Mouse (Mus musculus) WW6 (cell line): ENCODE results near the gene Ercc1.
A peak's percentile ranks its signal among the peaks of the same experiment; 100 is the strongest.

ENCODE experiments used
- DNase-seq: peaks from one replicate; pipeline ENCODE4 v3.0.0-alpha.2; 2013; ENCODE audit warnings: low read depth, low spot score

Gene Ercc1

DNA sequence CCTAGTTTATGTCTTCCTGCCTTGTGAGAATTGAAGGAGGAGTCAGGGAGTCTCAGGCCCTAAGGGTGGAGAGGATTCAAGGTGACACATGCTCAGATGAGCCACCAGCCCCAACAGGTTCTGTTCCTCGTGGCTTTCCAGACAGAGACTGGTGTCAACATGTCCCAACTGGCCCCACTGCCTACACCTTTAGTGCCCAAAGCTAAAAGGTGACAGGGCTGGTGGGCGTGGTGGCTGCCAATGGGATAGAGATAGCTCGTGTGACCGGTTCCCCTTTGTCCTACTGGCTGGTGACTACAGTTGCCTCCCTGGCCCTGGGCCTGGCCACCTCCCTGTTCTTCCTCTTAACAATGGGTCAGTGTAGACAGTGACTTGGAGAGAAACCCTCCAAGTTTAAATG lies 20.8 kb downstream of the Ercc1 start:
- DNase-seq, result no peak

DNA sequence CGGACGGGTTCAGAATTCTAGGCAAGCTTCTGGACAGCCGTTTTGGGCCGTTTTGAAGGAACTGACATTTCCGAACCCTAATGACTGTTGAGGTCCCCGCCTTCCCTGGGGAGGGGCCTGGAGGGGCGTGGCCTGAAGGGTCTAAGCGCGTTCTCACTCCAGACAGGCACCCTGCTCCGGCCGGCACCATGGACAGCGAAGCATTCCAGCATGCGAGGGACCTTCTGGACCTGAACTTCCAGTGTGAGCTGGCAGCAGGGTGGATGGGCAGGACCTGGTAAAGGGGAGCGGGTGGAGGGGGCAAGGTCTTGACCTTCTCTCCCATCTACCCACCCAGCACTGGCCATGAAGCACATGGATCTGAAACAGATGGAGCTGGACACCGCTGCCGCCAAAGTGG lies 23.8 kb downstream of the Ercc1 start:
- DNase-seq, result no peak

DNA sequence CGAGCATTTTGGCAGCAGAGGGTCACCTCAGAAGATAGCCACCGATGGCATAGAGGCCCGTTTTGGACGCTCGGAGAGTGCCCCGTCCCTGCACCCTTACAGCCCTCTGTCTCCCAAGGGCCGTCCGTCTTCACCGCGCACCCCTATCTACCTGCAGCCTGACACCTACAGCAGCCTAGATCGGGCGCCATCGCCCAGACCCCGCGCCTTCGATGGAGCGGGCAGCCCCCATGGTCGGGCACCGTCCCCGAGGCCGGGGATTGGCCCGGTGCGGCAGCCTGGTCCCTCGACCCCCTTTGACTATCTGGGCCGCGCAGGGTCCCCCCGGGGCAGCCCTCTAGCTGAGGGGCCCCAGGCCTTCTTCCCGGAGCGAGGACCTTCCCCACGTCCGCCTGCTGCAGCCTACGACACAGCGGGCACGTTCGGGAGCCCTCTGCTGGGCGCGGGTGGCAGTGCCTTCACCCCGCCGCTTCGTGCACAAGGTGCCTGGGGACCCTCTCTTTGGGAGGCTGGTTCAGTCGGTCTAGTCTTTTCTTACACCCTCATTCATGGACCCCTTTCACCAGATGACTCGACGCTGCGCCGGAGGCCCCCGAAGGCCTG lies 25.3 kb downstream of the Ercc1 start:
- no peak for DNase-seq

DNA sequence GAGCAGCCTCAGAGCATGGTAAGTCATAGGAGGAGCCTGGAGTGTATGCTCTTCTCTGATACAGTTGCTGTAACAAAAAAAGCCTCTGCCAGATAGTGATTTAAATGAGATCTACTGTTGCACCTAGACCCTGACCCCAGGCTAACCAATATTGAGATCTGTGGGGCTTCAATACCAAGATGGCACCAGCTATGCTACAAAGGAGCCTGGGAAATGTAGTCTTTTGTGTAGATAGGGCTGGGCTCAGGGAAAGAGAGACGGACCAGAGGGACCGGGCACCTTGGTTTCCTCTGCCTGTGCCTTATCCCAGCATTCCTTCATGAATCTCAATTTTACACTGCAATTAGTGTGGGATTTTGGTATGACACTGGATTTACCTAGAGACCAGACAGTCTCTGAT lies 28.8 kb downstream of the Ercc1 start:
- DNase-seq, result no peak

DNA sequence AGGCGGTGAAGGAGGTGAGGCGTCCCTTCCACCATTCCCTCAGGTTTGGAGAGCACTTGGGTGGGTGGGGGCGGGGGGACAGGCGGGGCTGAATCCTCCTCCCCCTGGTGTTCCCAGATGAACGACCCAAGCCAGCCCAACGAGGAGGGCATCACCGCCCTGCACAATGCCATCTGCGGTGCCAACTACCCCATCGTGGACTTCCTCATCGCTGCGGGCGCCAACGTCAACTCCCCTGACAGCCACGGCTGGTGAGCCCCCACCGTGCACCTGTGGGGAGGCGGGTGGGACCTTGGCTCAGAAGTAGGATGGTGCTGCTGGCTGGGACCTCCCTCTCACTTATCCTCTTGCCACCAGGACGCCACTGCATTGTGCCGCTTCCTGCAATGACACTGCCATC lies 30.8 kb downstream of the Ercc1 start:
- DNase-seq, result no peak

DNA sequence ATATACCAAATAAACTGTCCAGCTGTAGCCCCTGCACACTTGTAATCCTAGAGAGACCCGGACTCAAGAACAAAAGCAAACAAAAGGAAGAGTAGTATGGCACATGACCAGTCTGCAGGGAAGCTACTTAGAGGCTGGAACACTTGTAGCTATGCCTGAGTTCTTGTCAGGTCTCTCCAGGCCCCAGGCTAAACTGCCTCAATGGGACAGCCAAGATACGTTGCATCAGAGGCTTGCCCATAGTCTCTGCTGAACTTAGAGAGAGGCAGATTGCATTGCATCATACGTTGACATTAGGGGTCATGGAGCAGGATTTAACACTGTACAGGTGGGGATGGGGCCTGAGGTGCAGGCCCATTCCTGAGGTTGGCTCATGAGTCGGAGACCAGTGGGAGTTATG lies 31.4 kb downstream of the Ercc1 start:
- DNase-seq, result no peak

DNA sequence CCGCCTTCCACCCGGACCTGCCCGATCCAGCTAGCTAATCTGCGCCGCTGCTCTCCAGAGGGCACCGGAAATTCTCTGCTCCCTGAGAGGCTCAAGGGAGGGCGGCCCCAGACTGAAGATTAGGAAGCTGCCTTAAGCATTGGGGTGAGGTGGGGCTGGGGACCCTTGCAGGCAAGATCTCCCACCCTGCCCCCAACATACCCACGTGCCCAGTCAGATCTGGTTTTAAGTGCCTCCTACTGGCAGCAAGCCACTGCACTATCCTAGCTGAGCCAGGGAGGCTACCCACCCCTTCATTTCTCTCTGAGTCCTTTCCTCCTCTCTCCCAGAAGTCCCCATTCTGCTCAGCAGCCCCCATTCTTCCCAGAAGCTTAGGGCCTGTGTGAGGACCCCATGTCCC lies 33.5 kb downstream of the Ercc1 start:
- DNase-seq, result no peak

DNA sequence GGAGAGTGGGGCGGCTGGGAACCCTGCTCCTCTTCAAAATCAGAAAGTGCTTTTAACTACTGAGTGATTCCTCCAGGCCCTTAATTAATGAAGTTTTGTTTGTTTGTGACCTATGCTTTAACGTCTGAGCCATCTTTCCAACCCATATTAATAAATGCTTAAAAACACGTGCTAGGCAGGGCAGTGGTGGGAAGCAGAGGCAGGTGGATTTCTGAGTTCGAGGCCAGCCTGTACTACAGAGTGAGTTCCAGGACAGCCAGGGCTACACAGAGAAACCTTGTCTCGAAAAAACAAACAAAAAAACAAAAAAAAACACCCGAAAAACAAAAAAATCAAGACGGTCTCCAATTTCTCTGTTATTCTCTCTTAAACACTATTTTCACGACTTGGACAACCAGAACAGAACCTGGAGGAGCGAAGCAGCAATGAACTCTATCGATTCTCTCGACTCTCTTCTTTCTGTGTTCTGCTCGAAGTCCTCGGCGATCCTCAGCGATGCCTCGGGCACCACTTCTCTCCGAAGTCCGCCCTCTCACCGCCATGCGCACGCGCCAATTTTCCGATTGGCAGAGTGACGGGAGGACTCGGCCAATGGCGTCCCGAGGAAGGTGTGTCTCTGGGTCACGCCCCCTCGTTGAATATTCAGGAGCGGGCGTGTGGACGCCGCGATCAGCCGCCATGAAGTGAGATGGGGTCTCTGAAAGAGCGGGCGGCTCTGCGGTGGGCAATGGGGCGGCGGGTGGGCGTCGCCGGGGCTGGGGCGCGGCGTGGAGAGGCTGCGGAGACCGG lies 37.0 kb downstream of the Ercc1 start, which contains the start of gene Ercc2:
Ercc2 (plus strand) TSS at position 634 of the 789 bp plus-strand sequence.
- peak; percentile 98 for DNase-seq

DNA sequence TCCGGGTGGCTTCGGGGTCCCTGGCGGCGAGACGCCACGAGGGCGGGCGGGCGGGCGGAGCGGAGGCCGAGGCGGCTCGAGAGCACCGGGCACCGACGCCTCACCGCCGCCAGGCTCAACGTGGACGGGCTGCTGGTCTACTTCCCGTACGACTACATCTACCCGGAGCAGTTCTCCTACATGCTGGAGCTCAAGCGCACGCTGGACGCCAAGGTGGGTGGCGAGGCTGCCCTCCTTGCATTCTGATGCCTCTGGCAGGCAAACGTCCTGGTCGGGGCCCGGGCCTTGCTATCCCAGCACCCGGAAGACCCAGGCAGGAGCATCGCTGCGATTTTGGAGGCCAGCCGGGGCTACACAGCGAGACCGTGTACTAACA lies 37.6 kb downstream of the Ercc1 start:
- DNase-seq, result no peak

DNA sequence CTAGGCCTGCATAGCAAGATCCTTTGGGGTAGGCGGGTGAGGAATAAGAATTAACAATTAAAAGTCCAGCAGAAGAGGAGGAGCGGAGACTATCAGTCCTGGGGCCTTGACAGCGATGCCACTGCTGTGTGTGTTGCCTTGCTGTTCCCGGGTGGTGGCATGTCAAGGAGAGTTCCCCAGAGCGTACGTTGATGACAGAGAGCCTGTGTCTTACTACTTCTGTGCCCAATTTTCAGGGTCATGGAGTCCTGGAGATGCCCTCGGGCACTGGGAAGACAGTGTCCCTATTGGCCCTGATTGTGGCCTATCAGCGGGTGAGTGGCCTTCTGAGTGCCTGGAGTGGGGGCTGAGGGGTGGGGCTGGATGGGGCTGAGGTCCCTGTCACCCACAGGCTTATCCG lies 39.1 kb downstream of the Ercc1 start:
- DNase-seq, result no peak

DNA sequence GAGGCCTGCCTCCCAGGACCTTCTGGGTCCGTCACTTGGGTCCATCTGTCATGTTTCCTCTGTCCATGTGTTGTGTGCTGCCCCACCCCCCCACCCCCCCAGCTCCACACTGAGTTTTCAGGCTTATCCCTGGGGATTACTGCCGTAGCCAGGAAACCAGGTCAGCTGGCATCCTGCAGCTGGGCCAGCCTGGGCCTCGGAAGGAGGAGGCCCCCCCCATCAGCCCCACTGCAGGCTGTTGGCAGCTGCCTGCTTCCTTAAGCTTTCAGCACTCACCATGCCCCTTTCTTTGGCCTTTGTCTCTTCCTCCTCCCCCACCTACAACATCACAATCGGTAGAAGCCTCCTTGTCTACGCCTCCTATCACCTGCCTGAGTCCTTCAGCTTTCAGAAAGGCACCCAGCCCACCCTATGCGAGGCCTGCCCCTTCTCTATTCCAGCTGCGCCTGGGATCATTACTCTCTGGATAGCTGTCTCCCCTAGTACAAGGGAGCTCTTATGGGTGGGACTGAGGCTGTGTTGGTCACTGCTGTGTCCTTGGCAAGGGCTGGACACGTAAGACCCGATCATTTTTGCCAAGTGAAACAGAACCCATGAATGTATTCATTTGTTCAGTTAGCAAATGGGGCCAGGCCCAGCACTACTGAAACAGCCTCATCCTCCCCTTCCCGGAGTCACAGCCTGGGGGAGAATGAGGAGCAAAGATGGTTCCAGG lies 44.3 kb downstream of the Ercc1 start:
- DNase-seq, result no peak

DNA sequence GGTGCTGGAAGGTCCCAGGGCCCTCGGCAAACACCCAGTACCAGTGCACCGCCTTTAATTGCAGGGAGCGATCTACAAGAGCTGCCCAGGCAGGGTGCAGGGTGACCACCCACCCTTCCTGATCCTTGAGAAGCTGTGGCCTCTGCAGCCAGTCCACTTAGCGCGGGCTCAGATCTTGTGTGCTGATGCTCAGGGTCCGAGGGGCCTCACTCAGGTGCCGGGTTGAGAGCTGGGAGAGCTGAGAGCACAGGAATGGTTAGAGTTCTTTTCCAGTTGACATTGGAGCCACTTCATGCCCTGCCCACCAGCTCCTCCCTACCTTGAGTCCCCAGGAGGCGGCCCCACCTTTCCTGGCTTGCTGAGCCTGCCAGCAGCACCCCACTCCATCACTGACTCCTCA lies 49.9 kb downstream of the Ercc1 start:
- no peak for DNase-seq

DNA sequence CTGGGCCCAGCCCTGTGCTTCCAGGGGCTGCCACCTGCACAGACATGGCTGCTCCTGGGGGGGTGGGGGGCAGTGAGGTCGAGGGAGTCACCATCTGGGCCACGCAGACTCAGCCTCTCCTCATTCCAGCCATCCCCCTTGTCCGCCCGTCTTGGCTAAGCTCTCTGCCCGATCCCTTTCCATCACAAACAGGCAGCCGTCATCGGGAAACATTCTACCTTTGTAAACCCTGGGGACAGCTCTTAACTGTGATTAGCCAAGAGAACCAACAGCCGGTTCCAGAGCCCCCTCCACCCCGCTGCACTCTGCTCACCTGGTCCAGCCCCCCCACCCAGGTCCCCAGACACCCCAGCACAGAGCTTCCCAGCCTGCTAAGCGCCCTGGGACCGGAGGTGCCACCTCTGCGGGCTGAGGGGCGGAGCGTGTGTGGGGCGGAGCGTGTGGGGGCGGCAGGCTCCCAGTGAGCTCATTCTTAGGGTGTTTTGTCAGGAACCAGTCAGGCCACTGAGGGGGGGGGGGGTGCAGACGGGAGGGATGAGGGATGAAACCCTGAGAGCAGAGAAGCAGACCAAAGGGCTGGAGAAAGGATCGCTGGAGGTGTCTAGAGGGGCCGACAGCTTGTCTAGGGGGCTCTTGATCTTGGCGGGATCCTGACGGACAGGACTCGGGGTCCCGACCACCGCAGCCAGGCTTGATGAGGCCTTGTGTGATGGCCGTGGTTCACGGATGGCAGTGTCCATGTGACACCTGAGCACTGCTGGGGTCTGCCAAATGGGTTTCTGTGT lies 55.1 kb downstream of the Ercc1 start:
- no peak for DNase-seq

DNA sequence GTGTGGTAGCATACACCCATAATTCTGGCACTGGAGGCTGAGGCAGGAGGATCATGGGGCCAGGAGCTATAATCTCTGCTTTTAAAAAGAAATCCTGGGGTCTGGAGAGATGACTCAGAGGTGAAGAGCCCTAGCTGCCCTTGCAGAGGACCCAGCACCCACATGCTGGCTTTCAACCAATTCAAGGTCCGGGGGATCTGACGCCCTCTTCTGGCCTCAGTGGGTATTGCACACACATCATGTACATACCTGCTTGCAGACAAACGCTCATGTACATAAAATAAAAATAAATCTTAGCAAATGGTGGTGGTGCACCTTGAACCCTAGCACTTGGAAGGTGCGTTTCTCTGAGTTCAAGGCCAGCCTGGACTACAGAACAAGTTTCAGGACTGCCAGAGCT lies 56.4 kb downstream of the Ercc1 start:
- DNase-seq, result no peak

DNA sequence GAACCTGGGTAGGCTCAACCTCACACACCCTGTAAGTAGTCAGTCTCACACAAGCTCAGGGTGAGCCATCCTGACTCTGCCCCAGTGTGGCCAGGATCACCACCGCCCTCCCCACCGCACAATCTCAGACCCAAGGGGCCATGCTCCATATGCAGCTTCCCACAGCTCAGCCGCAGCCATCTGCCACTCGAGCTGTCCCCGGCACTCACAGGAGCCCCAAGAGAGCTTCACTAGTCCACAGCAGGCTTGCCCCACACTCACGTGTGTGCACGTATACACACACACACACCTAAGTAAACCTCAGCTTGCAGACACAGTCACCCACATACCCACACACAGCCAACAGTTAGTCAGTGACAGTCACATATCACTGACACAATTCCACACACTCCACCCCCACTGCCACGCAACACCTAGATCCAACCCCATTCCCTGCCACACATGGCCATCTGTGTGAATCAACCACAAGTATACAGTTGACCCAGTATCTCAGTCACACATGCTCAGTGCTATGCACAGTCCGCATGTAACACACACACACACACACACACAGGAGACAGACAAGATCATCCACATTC lies 58.0 kb downstream of the Ercc1 start:
- no peak for DNase-seq

DNA sequence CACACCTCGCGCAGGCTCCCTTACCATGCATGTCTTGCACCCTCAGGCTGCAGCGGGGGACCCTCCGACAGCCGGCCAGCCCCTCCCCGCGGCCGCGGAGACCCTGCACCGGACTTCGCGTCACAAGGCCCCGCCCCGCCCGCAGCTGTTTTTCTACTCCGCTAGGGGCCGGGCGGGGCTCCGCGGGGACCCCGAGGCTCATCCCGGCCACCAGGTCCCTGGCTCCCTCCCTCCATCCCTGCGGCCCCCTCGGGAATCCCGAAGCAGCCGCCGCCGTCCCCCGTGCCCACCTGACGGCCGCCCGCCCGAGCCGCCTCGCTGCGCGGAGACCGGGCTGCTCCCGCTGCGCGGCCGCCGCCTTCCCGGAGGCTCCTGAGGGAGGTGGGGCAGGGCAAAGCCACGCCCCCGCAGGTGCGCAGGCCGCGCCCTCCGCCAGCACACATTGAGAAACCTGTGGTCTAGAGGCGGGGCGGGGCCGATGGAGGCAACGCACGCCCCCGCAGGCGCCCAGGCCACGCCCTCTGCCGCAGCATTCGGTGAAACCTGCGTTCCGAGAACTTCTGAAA lies 59.2 kb downstream of the Ercc1 start, which contains the start of gene Klc3:
Klc3 (minus strand) TSS at position 374 of the 566 bp plus-strand sequence.
- no peak for DNase-seq

DNA sequence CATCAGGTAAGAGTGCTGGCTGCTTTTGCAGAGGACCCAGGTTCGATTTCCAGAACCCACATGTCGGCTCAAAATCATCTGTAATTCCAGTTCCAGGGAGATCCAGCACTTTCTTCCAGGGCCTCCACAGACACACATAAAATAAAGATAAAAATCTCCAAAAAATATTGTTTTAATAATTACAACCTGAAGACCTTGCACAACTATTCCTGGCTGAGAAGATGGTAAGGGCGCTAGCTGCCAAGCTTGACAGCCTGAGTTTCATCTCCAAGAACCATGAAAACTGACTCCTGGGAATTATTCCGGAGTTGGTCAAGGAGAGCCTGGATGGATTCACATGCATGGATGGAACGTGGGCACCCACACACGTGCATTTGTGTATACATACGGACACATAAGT lies 59.9 kb downstream of the Ercc1 start, which contains the start of gene Ckm:
Ckm (plus strand) TSS at position 301 of the 400 bp plus-strand sequence.
- DNase-seq, result no peak

DNA sequence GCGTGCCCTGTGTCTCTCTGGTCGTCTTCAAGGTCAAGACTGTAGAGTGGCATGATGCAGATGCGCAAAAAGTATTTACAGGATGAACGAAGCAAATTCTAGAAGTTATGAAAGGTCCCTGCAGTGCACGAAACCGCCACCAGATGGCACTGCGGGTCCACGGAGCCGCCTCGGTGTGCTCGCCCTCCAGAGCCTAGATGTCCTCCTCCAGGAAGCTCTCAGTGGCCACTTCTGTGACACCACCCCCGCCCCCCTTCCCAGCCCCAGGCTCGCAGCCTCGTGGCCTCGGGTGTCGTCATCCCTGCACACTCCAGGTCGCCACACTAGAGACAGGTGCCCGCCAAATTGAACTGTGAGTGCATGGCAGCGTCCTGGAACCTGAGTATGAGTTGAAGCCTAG lies 60.8 kb downstream of the Ercc1 start:
- no peak for DNase-seq
